Mouse (Mus musculus) embryonic fibroblast, embryonic 13.5 days (primary cell): ENCODE results near the gene Tbc1d19.

Source experiments
- CTCF ChIP-seq: IDR thresholded peaks from 2 replicates; pipeline ENCODE4 v1.5.1; 2011; ENCODE audit warnings: mild to moderate bottlenecking, control low read depth, low read length, moderate library complexity, borderline replicate concordance; ENCODE audit not compliant: insufficient read depth
- POLR2A ChIP-seq: IDR thresholded peaks from 2 replicates; pipeline ENCODE4 v1.6.1; 2011; ENCODE audit warnings: low read depth, mild to moderate bottlenecking, control low read depth, low read length, moderate library complexity

- TF ChIP-seq POLR2A (no peak), CTCF (no peak)
These were observed 127.8 kb downstream of the Tbc1d19 start for GRCm38 (mm10) chr5:53937187-53937586.
